Mouse (Mus musculus) hindbrain, embryonic 12.5 days (tissue): ENCODE measurements at regions not wholly inside any gene's neighbourhood (a gene's known extent, or its start where the extent isn't known, plus 50 kb on each side); places are given as distances from the start of the nearest gene placed in this dataset.
A peak's percentile ranks its signal among the peaks of the same experiment; 100 is the strongest.

Experiments used
- ATAC-seq: fragments of 200-750 bp; cut with Nextera tagmentation; 2 replicates; pipeline ENCODE4 v1.8.0; 2017; ENCODE audit warnings: moderate TSS enrichment; ENCODE audit not compliant: low FRiP score
- H3K27ac ChIP-seq: fragments of 300-500 bp; sonication (generic); 2 replicates; pipeline ENCODE4 v1.5.1; 2016; ENCODE audit warnings: mild to moderate bottlenecking
- H3K27me3 ChIP-seq: fragments of 300-500 bp; sonication (generic); 2 replicates; pipeline ENCODE4 v1.6.1; 2016; ENCODE audit warnings: mild to moderate bottlenecking
- H3K36me3 ChIP-seq: fragments of 300-500 bp; sonication (generic); 2 replicates; pipeline ENCODE4 v1.6.1; 2016; ENCODE audit warnings: mild to moderate bottlenecking
- H3K4me1 ChIP-seq: fragments of 300-500 bp; sonication (generic); 2 replicates; pipeline ENCODE4 v1.6.1; 2016
- H3K4me2 ChIP-seq: fragments of 300-500 bp; sonication (generic); replicated peaks from 2 replicates; pipeline ENCODE4 v1.6.1; 2016; ENCODE audit warnings: mild to moderate bottlenecking
- H3K4me3 ChIP-seq: fragments of 300-500 bp; sonication (generic); 2 replicates; pipeline ENCODE4 v1.5.1; 2016; ENCODE audit warnings: mild to moderate bottlenecking
- H3K9ac ChIP-seq: fragments of 300-500 bp; sonication (generic); 2 replicates; pipeline ENCODE4 v1.6.1; 2016; ENCODE audit warnings: mild to moderate bottlenecking, moderate library complexity
- H3K9me3 ChIP-seq: fragments of 300-500 bp; sonication (generic); replicated peaks from 2 replicates; pipeline ENCODE4 v1.6.1; 2016; ENCODE audit warnings: mild to moderate bottlenecking
- WGBS: fragments of 180-500 bp; shearing (Covaris S2); methylation state at CpG from one replicate; pipeline ENCODE4 v1.1.7; 2016; 5-methylcytosine and 5-hydroxymethylcytosine counted together

DNA sequence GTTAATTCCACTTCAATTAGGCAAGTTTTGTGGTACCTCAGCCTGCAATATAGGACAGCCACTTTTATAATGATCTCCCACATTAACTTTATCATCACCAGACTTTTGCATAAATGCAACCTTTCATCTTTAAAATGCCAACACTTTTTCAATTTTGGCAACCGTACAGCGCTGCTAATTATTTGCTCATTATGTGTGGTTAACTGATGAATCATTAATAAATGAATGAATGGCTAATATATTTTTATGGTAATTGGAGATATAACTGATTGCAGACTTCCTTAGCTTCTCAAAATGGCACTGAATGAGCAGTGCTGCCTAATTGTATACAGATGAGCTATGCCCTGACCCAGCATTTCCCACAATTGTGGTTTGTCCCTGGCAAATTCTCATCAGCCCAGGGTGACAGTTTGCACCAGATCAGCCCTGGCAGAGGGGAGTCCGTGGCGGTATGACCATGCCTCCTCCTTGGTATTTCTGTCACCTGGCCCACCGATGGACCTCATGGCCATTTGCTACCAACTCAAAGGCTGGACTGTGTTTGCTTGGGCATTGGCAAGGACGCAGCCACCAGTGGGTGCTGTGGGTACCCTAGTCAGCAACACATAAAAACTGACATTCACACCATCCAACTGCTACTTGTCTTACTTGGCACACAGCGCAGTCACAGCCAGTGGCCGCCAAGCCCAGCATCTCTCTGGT, 173.7 kb upstream of the Lmo4 start:
- Histone ChIP-seq H3K4me2 (no peak overlapping the region), H3K36me3 (no peaks in the 10 kb centered on the region), H3K4me1 (peaks cover 28% of the 10 kb centered on the region), H3K9ac (no peak overlapping the region), H3K9me3 (no peaks in the 10 kb centered on the region), H3K27ac (0 out of 2 replicates have a peak overlapping the region, but pooled peaks have one; percentile 48), H3K4me3 (no peak overlapping the region), H3K27me3 (peaks cover 9% of the 10 kb centered on the region; the same call in 1 of the 2 replicates)
- peak; percentile 38; the same call in 1 of the 2 replicates for ATAC-seq
- 86% methylated on average over 8 of the region's 8 CpGs for WGBS

GRCm38 (mm10) chr3:144377626-144378523, 172.9 kb upstream of the Lmo4 start:
- Histone ChIP-seq H3K4me2 (peak overlapping the region; percentile 22), H3K9me3 (no peaks in the 10 kb centered on the region), H3K27me3 (peaks cover 4% of the 10 kb centered on the region; the same call in 1 of the 2 replicates), H3K4me3 (no peak overlapping the region), H3K27ac (peak overlapping the region; percentile 66), H3K36me3 (no peaks in the 10 kb centered on the region), H3K9ac (no peak overlapping the region; the same call in 1 of the 2 replicates), H3K4me1 (peaks cover 28% of the 10 kb centered on the region)
- WGBS: 34% methylated on average over 18 of the region's 18 CpGs
- peak; percentile 58 for ATAC-seq

DNA sequence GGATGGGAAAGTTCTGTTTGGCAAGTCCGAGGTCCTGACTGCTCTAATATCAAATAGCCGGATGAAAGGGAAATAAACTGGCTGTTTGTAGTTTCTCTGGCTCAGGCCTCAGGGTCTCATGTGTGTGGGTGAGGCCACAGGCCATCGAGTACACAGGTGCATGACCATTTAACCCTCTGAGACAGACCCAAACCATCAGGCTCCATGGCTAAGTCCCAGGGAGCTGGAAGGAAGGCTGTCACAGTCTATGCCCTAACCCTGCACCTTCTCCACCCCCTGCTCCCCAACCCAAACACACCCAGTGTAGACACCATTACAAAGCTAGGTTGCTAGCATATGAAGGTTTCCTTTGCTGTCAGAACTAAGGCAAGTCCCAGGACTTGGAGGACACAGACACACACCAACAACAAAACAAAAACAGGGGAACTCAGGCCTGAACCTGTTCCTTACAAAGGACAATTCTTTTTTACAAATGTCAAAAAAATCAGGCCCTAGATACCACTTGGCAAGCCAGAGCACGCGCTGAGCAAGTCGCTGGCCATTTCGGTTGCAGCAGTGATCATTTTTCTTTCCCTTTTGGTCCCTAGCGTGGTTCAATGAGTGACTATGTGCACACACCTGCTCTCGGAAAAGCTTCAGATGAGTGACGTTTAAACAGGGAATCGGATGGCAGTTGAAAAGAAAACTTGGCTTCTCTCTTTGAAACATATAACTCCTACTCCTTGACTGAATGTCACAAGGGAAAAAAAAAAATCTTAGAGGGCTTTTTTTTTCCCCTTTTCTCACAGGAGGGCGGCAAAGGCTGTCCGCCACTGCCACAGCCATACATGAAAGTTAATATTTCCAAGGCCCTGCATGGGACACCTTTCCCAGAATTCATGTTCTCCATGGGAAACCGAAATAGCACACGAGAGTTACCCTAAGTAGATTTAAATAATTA, 171.7 kb upstream of the Lmo4 start:
- 62% methylated on average over 15 of the region's 15 CpGs for WGBS
- Histone ChIP-seq H3K27ac (no peak overlapping the region), H3K9ac (no peak overlapping the region), H3K36me3 (no peaks in the 10 kb centered on the region), H3K4me3 (no peak overlapping the region), H3K4me2 (no peak overlapping the region), H3K27me3 (peaks cover 4% of the 10 kb centered on the region; the same call in 1 of the 2 replicates), H3K9me3 (no peaks in the 10 kb centered on the region), H3K4me1 (peaks cover 28% of the 10 kb centered on the region)
- no peak for ATAC-seq

- H3K9ac ChIP-seq: no peak overlapping the region
- no peak overlapping the region for H3K4me2 ChIP-seq
- ATAC-seq: no peak
- WGBS: 84% methylated on average over 12 of the region's 12 CpGs
- peaks cover 26% of the 10 kb centered on the region for H3K4me1 ChIP-seq
- H3K27ac ChIP-seq: no peak overlapping the region
- H3K9me3 ChIP-seq: no peaks in the 10 kb centered on the region
- H3K4me3 ChIP-seq: no peak overlapping the region
- no peaks in the 10 kb centered on the region for H3K36me3 ChIP-seq
- H3K27me3 ChIP-seq: peaks cover 4% of the 10 kb centered on the region; the same call in 1 of the 2 replicates
Measured at GRCm38 (mm10) chr3:144375725-144376412, 170.8 kb upstream of the Lmo4 start.

- H3K27me3 ChIP-seq: peaks cover 5% of the 10 kb centered on the region; the same call in 1 of the 2 replicates
- ATAC-seq: no peak
- H3K9me3 ChIP-seq: no peaks in the 10 kb centered on the region
- H3K4me1 ChIP-seq: peaks cover 12% of the 10 kb centered on the region
- H3K4me2 ChIP-seq: no peak overlapping the region
- no peaks in the 10 kb centered on the region for H3K36me3 ChIP-seq
- WGBS: 56% methylated on average over 4 of the region's 4 CpGs
- H3K9ac ChIP-seq: no peak overlapping the region
- no peak overlapping the region for H3K4me3 ChIP-seq
- no peak overlapping the region for H3K27ac ChIP-seq
Measured at GRCm38 (mm10) chr3:144368300-144368699, 163.3 kb upstream of the Lmo4 start.

GRCm38 (mm10) chr3:144367766-144368116, 162.7 kb upstream of the Lmo4 start:
- H3K4me1 ChIP-seq: peaks cover 12% of the 10 kb centered on the region
- peaks cover 5% of the 10 kb centered on the region; the same call in 1 of the 2 replicates for H3K27me3 ChIP-seq
- WGBS: 15% methylated on average over 7 of the region's 7 CpGs
- H3K27ac ChIP-seq: peak overlapping the region; percentile 19; the same call in 1 of the 2 replicates
- no peaks in the 10 kb centered on the region for H3K36me3 ChIP-seq
- H3K9me3 ChIP-seq: no peaks in the 10 kb centered on the region
- H3K9ac ChIP-seq: peak overlapping the region; percentile 38
- peak; percentile 64 for ATAC-seq
- peak overlapping the region; percentile 55 for H3K4me2 ChIP-seq
- H3K4me3 ChIP-seq: peak overlapping the region; percentile 29

DNA sequence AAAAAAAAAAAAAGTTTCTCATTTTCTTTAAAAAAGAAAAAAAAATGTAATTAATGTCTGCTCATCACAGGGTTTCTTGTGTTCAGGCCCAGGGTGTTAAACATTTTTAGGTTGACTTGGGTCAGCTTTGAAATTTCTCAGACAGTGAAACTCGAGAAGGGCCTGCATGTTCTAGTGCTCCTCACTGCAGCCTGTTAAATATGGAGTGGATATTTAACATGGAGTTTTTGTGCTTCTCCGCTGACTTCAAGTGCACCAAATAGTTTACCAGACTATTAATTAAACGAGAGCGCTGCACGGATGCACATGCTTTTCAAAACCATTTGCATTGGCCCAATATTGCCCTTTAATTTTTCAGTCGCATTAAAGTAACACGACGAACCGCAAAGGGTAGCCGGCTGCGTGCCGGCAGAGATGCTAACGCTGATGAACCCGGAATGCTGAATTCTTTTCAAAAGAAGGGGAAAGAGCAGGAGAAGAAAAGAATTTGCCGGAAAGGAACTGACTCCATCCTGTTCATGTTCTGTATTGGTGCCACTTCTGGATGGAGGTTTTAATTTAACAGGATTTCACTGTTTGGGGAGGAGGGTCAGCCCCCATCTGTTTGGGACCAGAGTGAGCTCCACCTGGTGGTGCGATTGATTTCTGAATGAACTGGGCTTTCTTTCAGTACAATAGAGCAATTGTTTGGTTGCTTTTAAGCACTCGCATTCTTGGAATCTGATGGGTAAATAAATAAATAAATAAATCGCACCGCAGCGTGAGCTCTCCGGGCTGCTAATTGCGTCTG, 162.2 kb upstream of the Lmo4 start:
- Histone ChIP-seq H3K4me2 (peak overlapping the region; percentile 55), H3K9ac (peak overlapping the region; percentile 38), H3K9me3 (no peaks in the 10 kb centered on the region), H3K27me3 (peaks cover 5% of the 10 kb centered on the region; the same call in 1 of the 2 replicates), H3K4me1 (peaks cover 12% of the 10 kb centered on the region), H3K27ac (peak overlapping the region; percentile 19), H3K36me3 (no peaks in the 10 kb centered on the region), H3K4me3 (peak overlapping the region; percentile 29)
- ATAC-seq: peak; percentile 66
- 15% methylated on average over 22 of the region's 22 CpGs for WGBS

- Histone ChIP-seq H3K36me3 (no peaks in the 10 kb centered on the region), H3K27ac (no peak overlapping the region), H3K4me2 (no peak overlapping the region), H3K27me3 (peaks cover 5% of the 10 kb centered on the region; the same call in 1 of the 2 replicates), H3K9ac (no peak overlapping the region), H3K9me3 (no peaks in the 10 kb centered on the region), H3K4me1 (peaks cover 12% of the 10 kb centered on the region), H3K4me3 (no peak overlapping the region)
- WGBS: 30% methylated on average over 4 of the region's 4 CpGs
- ATAC-seq: no peak
Measured at GRCm38 (mm10) chr3:144365894-144366293, 160.9 kb upstream of the Lmo4 start.

- Histone ChIP-seq H3K9me3 (no peaks in the 10 kb centered on the region), H3K36me3 (no peaks in the 10 kb centered on the region), H3K4me2 (no peak overlapping the region), H3K4me1 (peaks cover 6% of the 10 kb centered on the region), H3K27me3 (no peaks in the 10 kb centered on the region), H3K27ac (no peak overlapping the region), H3K9ac (no peak overlapping the region), H3K4me3 (no peak overlapping the region)
- WGBS: 60% methylated on average over 10 of the region's 10 CpGs
- ATAC-seq: no peak
Measured at GRCm38 (mm10) chr3:144362472-144362871, 157.5 kb upstream of the Lmo4 start.

DNA sequence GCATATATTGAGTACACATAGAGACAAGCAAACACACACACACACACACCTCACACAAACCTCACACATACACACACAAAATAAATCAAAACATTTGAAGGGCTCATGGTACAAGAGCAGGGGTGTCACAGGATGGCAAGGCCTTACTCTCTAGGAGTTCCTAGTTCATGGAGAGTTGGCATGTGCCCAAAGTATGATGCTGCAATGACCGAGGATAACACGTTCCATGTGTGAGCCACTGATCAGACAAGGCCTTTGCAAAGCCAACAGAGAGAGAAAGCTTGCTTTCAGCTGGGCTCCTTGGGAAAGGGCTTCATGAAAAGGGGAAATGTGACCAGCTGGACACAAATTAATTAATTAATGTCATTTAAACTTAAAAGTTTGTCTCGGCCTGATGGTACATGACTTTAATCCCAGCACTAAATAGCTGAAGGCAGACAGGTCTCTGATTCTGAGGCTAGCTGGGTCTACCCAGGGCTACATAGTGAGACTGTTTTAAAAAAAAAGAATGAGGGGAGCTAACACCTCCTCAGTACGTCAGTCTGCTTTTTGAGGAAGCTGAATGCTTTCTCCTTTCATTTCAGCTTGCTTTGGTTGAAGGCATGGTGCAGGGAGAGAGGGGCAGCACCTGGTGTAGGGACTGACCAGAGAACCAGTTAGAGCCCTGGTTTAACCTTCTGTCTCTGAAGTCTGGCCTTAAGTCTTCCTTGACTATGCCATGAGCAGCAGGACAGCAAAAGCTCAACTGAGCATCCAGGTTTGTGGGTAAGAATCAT, 156.4 kb upstream of the Lmo4 start:
- WGBS: 79% methylated on average over 4 of the region's 4 CpGs
- Histone ChIP-seq H3K4me2 (no peak overlapping the region), H3K9me3 (no peaks in the 10 kb centered on the region), H3K36me3 (no peaks in the 10 kb centered on the region), H3K4me3 (no peak overlapping the region), H3K27me3 (no peaks in the 10 kb centered on the region), H3K9ac (no peak overlapping the region), H3K27ac (no peak overlapping the region), H3K4me1 (peaks cover 8% of the 10 kb centered on the region)
- no peak for ATAC-seq
